Mouse (Mus musculus): ENCODE data around the gene Bach1.

Bach1 gene

DNA sequence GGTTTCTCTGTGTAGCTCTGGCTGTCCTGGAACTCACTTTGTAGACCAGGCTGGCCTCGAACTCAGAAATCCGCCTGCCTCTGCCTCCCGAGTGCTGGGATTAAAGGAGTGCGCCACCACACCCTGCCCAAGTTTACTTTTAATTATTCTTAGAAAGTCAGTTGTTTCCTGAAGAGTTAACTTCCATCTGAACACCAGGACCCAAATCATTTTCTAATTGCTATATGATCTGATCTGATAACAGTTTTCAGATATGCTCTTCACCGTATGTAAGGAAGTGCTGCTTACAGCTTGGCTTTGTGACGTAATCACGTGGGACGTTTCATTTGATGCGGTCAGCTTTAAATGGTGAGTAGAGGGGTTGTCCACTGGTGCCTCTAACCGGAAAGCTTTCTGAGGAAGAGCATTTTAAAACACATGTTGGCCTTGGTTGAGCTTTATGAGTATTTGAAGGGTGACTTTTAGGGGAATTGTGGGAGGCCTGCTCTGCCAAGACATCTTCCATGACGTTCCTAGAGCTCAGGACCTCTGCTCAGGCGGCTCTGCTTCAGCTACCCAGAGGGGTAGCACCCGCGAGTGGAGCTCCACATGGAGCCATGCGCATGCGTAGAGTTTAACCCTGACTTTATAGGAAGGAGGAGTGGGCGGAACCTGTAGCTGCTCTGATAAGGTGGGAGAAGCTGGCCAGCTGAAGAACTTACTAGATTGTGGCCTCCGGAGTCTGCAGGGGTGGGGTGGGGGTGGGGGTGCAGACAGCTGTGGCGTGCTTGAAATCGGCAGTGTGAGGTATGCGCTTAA is 39.3 kb downstream of the Bach1 start:
- ATAC-seq (ENCODE audit: low TSS enrichment), result no peak

DNA sequence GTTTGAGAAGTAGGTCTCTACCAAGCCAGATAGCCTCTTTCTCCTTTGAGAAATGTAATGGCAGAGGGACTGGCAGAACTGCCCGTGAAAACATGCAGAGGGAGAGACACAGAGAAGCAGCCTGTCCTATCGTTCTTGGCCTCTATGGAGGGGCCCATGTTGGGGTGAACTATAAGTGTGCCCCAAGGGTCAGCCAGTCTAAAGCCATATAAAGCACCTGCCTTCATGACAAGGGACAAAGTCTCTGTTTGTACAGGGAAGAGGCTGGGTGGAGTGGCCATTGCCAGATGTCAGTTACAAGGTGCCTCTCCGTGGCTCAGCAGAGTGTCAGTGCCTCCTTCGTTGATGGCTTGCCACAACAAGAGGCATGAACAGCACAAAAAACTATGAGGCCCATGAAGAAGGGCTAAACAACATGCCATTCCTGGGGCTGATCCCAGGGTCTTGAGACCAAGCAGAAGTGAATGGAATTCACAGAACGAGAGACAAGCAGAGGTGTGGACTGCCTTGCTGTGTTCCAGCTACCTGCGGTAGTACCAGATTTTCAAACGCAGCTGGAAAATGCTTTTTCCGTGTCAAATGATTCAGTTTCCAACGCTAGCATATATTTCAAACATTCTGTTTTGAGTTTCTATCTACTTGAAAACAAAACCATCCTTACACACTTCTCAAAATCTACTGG is 42.4 kb downstream of the Bach1 start:
- ATAC-seq (ENCODE audit: low TSS enrichment), result no peak

DNA sequence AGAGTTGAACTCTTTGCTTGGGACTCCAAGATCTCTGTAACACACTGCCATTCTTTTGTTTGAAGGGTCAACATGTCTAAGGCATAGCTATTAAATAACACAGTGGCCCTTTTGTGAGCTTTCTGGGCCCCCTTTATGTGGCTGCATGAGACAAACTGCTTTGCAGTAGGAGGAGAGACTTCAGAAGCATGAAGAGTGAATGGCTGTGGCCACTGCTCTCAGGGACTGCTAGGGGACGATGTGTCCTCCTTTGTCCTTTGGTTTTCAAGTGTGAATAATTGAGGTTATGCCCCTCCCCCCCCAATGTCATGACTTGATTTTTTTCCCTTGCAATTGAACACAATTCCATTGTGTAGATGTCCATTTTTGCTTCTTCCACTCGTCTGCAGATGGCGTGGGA is 44.9 kb downstream of the Bach1 start:
- ATAC-seq (ENCODE audit: low TSS enrichment), result no peak

- no peak for ATAC-seq (ENCODE audit: low TSS enrichment)
Observed at GRCm38 (mm10) chr16:87744338-87744737, 45.6 kb downstream of the Bach1 start.

GRCm38 (mm10) chr16:87745192-87745945 is 46.6 kb downstream of the Bach1 start:
- peak; percentile 57; the same call in 1 of the 2 replicates for ATAC-seq (ENCODE audit: low TSS enrichment)

GRCm38 (mm10) chr16:87746728-87747127 is 48.0 kb downstream of the Bach1 start:
- ATAC-seq (ENCODE audit: low TSS enrichment), result peak; percentile 70; the same call in 1 of the 2 replicates

DNA sequence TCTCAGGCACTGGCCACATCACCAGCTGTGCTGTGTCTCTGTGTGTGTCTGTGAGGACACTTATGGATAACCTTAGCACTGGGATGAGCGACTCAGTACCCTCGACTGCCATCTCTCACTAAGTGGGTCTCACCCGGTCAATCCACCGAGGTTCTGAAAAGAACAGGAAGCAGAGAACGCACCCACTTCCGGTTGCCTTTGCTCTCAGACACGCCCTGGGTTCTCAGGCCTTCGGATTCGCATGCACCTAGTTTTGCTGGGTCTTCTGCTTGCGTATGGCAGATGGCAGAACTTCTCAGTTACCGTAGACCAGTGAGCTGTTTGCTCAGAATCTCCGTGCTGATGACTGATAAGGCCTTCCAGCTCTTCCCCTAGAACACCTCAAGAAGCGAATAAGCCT is 52.5 kb downstream of the Bach1 start:
- no peak for ATAC-seq (ENCODE audit: low TSS enrichment)

DNA sequence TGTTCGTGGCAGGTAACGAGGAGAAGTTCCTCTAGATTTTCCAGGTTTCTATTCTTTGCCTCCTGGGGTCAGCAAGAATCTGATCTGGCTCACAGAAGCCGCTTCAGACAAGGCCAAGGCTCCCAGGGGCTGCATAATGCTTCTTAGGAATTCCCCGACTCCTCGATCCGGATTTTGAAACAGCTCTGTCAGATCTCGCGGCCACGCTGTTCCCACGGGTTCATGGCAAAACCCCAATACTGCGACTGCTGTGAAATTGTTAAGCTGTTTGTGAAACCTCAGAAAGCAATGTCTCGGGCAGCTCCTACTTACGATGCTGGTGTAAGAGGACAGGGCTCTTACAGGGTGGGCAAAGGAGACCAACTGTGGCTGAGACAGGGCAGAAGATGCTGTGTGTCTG is 53.7 kb downstream of the Bach1 start:
- no peak for ATAC-seq (ENCODE audit: low TSS enrichment)

- peak; percentile 95 for ATAC-seq (ENCODE audit: low TSS enrichment)
Observed at GRCm38 (mm10) chr16:87754858-87755257, 56.1 kb downstream of the Bach1 start.

GRCm38 (mm10) chr16:87755915-87756314 is 57.2 kb downstream of the Bach1 start:
- ATAC-seq (ENCODE audit: low TSS enrichment), result no peak

GRCm38 (mm10) chr16:87758016-87758415 is 59.3 kb downstream of the Bach1 start:
- no peak for ATAC-seq (ENCODE audit: low TSS enrichment)

GRCm38 (mm10) chr16:87764668-87765109 is 65.9 kb downstream of the Bach1 start:
- no peak for ATAC-seq (ENCODE audit: low TSS enrichment)

GRCm38 (mm10) chr16:87765984-87766383 is 67.2 kb downstream of the Bach1 start:
- peak; percentile 86 for ATAC-seq (ENCODE audit: low TSS enrichment)

- no peak for ATAC-seq (ENCODE audit: low TSS enrichment)
Observed at GRCm38 (mm10) chr16:87770576-87770975, 71.8 kb downstream of the Bach1 start.

DNA sequence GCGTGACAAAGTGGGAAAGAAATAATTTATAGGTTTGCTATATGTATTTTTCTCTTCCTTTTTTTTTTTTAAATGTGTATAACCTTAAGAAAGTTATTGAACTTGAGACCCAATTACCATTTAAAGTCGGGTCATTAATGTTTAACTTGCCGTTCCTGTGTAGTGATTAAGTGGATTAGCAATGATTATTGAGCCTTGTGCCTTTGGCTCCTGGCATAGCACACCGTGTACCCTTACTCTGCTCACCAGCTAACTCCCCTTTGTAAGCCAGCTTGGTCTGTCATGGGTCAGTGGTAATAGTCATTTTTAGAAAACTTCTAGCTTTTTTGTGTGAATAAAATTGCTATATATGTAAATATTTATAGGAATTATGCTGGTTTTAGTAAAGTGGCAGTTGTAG is 73.2 kb downstream of the Bach1 start:
- ATAC-seq (ENCODE audit: low TSS enrichment), result no peak

DNA sequence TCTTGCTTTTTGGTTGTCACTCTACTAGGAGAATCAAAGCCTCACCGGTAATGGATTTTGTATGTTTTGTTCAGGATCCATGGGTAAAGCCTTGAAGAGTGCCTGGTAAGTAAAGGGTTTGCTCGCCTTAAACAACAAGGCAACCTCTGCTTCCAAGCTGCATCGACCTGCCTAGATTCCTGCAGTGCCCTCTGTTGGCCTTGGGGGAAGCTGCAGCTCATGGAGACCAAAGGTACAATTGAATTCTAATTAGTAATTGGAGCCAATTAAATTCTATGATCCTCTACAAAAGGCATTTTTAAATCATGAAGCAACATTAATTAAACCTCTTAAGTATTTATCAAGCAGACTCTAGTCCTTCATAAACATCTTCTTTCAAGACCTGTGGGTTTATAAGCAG is 75.7 kb downstream of the Bach1 start:
- ATAC-seq (ENCODE audit: low TSS enrichment), result no peak

DNA sequence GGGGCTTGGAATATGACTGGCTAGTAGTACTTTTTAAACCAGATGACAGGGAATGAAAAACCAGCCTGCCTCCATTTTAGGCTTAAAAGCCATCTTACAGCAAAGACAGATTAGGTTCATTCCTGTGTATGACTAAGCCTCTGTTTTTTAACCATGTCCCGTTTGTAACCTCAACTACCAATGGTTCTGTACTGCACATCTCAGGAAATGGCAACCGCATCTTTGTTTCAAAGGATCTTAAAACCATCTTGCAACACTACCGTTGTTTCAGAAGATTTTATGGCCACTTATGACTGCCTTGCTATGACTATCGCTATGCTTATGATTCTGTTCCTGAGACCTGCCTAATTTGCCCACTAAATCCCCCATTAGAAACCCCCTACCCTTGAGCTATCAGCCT is 78.6 kb downstream of the Bach1 start:
- no peak for ATAC-seq (ENCODE audit: low TSS enrichment)

- ATAC-seq (ENCODE audit: low TSS enrichment), result no peak
Observed at GRCm38 (mm10) chr16:87781637-87782036, 82.9 kb downstream of the Bach1 start.
